Mouse (Mus musculus): Measurements from ENCODE around the gene Osbpl8. TPM values are rescaled to one million over a fixed set of nuclear protein-coding genes. Genes with fewer than 3 reads are reported as not detected.

Osbpl8 gene
- total and polyA plus RNA-seq, 2 experiments from 2014 or later = 16.6 to 89.5 TPM

- Histone ChIP-seq H3K4me2 (ENCODE audit: low read depth) (no peak overlapping the region), H3K36me3 (ENCODE audit: insufficient read depth) (no peaks in the 10 kb centered on the region; the same call in 1 of the 2 replicates), H3K27me3 (ENCODE audit: insufficient read depth, low read length) (no peaks in the 10 kb centered on the region), H3K4me1 (ENCODE audit: insufficient read depth) (no peaks in the 10 kb centered on the region), H3K9me3 (ENCODE audit: low read length) (no peaks in the 10 kb centered on the region), H3K4me3 (ENCODE audit: low read depth, low read length) (no peak overlapping the region), H3K9ac (no peak overlapping the region), H3K27ac (ENCODE audit: low read depth, low read length) (no peak overlapping the region)
- ATAC-seq (peak; percentile 53; the same call in 1 of the 2 replicates), DNase-seq (no peak)
- no peak for TF ChIP-seq CTCF (IDR thresholded peaks at IDR 0.05; ENCODE audit: low read depth)
- 68% methylated on average over 4 of the region's 4 CpGs for WGBS
Observed at GRCm38 (mm10) chr10:111201666-111202065, 37.1 kb downstream of the Osbpl8 start.

GRCm38 (mm10) chr10:111204089-111204488, 39.5 kb downstream of the Osbpl8 start:
- Histone ChIP-seq H3K4me1 (ENCODE audit: insufficient read depth) (no peaks in the 10 kb centered on the region), H3K36me3 (ENCODE audit: insufficient read depth) (no peaks in the 10 kb centered on the region; the same call in 1 of the 2 replicates), H3K4me3 (ENCODE audit: low read depth, low read length) (no peak overlapping the region), H3K27me3 (ENCODE audit: insufficient read depth, low read length) (no peaks in the 10 kb centered on the region), H3K9me3 (ENCODE audit: low read length) (no peaks in the 10 kb centered on the region), H3K9ac (no peak overlapping the region), H3K4me2 (ENCODE audit: low read depth) (no peak overlapping the region), H3K27ac (ENCODE audit: low read depth, low read length) (no peak overlapping the region)
- no peak for ATAC-seq
- no peak for DNase-seq
- 67% methylated on average over 5 of the region's 5 CpGs for WGBS
- no peak for TF ChIP-seq CTCF (IDR thresholded peaks at IDR 0.05; ENCODE audit: low read depth)

- Histone ChIP-seq H3K4me2 (ENCODE audit: low read depth) (no peak overlapping the region), H3K9me3 (ENCODE audit: low read length) (no peaks in the 10 kb centered on the region), H3K9ac (no peak overlapping the region), H3K27me3 (ENCODE audit: insufficient read depth, low read length) (no peaks in the 10 kb centered on the region), H3K4me3 (ENCODE audit: low read depth, low read length) (no peak overlapping the region), H3K27ac (ENCODE audit: low read depth, low read length) (no peak overlapping the region), H3K4me1 (ENCODE audit: insufficient read depth) (no peaks in the 10 kb centered on the region), H3K36me3 (ENCODE audit: insufficient read depth) (no peaks in the 10 kb centered on the region; the same call in 1 of the 2 replicates)
- WGBS = 93% methylated on average over 2 of the region's 2 CpGs
- ATAC-seq (no peak), DNase-seq (no peak)
- TF ChIP-seq CTCF (IDR thresholded peaks at IDR 0.05; ENCODE audit: low read depth) = no peak
Observed at GRCm38 (mm10) chr10:111205421-111205820, 40.9 kb downstream of the Osbpl8 start.

GRCm38 (mm10) chr10:111207386-111207785, 42.8 kb downstream of the Osbpl8 start:
- DNase-seq (no peak), ATAC-seq (no peak)
- no peaks in the 10 kb centered on the region for H3K27me3 ChIP-seq (ENCODE audit: insufficient read depth, low read length)
- H3K36me3 ChIP-seq (ENCODE audit: insufficient read depth) = no peaks in the 10 kb centered on the region; the same call in 1 of the 2 replicates
- H3K4me3 ChIP-seq (ENCODE audit: low read depth, low read length) = no peak overlapping the region
- WGBS = 72% methylated on average over 9 of the region's 9 CpGs
- TF ChIP-seq CTCF (IDR thresholded peaks at IDR 0.05; ENCODE audit: low read depth) = no peak
- no peaks in the 10 kb centered on the region for H3K9me3 ChIP-seq (ENCODE audit: low read length)
- H3K4me1 ChIP-seq (ENCODE audit: insufficient read depth) = no peaks in the 10 kb centered on the region
- H3K27ac ChIP-seq (ENCODE audit: low read depth, low read length) = no peak overlapping the region
- H3K9ac ChIP-seq = no peak overlapping the region
- no peak overlapping the region for H3K4me2 ChIP-seq (ENCODE audit: low read depth)

- no peak for DNase-seq
- H3K9ac ChIP-seq = no peak overlapping the region
- TF ChIP-seq CTCF (IDR thresholded peaks at IDR 0.05; ENCODE audit: low read depth) = no peak
- 95% methylated on average over 3 of the region's 3 CpGs for WGBS
- H3K4me3 ChIP-seq (ENCODE audit: low read depth, low read length) = no peak overlapping the region
- H3K4me1 ChIP-seq (ENCODE audit: insufficient read depth) = no peaks in the 10 kb centered on the region
- ATAC-seq = no peak
- no peaks in the 10 kb centered on the region for H3K27me3 ChIP-seq (ENCODE audit: insufficient read depth, low read length)
- H3K27ac ChIP-seq (ENCODE audit: low read depth, low read length) = no peak overlapping the region
- H3K9me3 ChIP-seq (ENCODE audit: low read length) = no peaks in the 10 kb centered on the region
- H3K4me2 ChIP-seq (ENCODE audit: low read depth) = no peak overlapping the region
- no peaks in the 10 kb centered on the region for H3K36me3 ChIP-seq (ENCODE audit: insufficient read depth)
Observed at GRCm38 (mm10) chr10:111214084-111214483, 49.5 kb downstream of the Osbpl8 start.

GRCm38 (mm10) chr10:111214696-111215095, 50.1 kb downstream of the Osbpl8 start:
- no peaks in the 10 kb centered on the region for H3K36me3 ChIP-seq (ENCODE audit: insufficient read depth)
- WGBS = 89% methylated on average over 2 of the region's 2 CpGs
- DNase-seq = no peak
- H3K4me2 ChIP-seq (ENCODE audit: low read depth) = no peak overlapping the region
- H3K4me3 ChIP-seq (ENCODE audit: low read depth, low read length) = no peak overlapping the region
- H3K27ac ChIP-seq (ENCODE audit: low read depth, low read length) = no peak overlapping the region
- H3K9me3 ChIP-seq (ENCODE audit: low read length) = no peaks in the 10 kb centered on the region
- TF ChIP-seq CTCF (IDR thresholded peaks at IDR 0.05; ENCODE audit: low read depth) = no peak
- H3K4me1 ChIP-seq (ENCODE audit: insufficient read depth) = no peaks in the 10 kb centered on the region
- no peaks in the 10 kb centered on the region for H3K27me3 ChIP-seq (ENCODE audit: insufficient read depth, low read length)
- no peak for ATAC-seq
- no peak overlapping the region for H3K9ac ChIP-seq

GRCm38 (mm10) chr10:111215572-111215971, 51.0 kb downstream of the Osbpl8 start:
- no peak overlapping the region for H3K9ac ChIP-seq
- H3K4me1 ChIP-seq (ENCODE audit: insufficient read depth) = no peaks in the 10 kb centered on the region
- H3K9me3 ChIP-seq (ENCODE audit: low read length) = no peaks in the 10 kb centered on the region
- WGBS = 72% methylated on average over 3 of the region's 3 CpGs
- DNase-seq (no peak), ATAC-seq (no peak)
- no peak overlapping the region for H3K4me2 ChIP-seq (ENCODE audit: low read depth)
- no peaks in the 10 kb centered on the region for H3K27me3 ChIP-seq (ENCODE audit: insufficient read depth, low read length)
- TF ChIP-seq CTCF (IDR thresholded peaks at IDR 0.05; ENCODE audit: low read depth) = no peak
- no peak overlapping the region for H3K4me3 ChIP-seq (ENCODE audit: low read depth, low read length)
- H3K27ac ChIP-seq (ENCODE audit: low read depth, low read length) = no peak overlapping the region
- no peaks in the 10 kb centered on the region for H3K36me3 ChIP-seq (ENCODE audit: insufficient read depth)
